Mouse (Mus musculus) embryonic facial prominence, embryonic 13.5 days (tissue): ENCODE data around the gene Lsp1. TPM values are rescaled to one million over a fixed set of nuclear protein-coding genes. Genes with fewer than 3 reads are reported as not detected.
A peak's percentile ranks its signal among the peaks of the same experiment; 100 is the strongest.

Experiments
- ATAC-seq: fragments of 200-750 bp; cut with Nextera tagmentation; 2 replicates; pipeline ENCODE4 v1.8.0; 2017; ENCODE audit warnings: low read depth; ENCODE audit not compliant: insufficient number of reproducible peaks, insufficient read depth, low FRiP score, low TSS enrichment
- H3K27ac ChIP-seq: fragments of 300-500 bp; sonication (generic); 2 replicates; pipeline ENCODE4 v1.5.1; 2015; ENCODE audit warnings: moderate library complexity, mild to moderate bottlenecking, inconsistent platforms
- H3K27me3 ChIP-seq: fragments of 300-500 bp; sonication (generic); 2 replicates; pipeline ENCODE4 v1.6.1; 2015; ENCODE audit warnings: mild to moderate bottlenecking, inconsistent platforms
- H3K36me3 ChIP-seq: fragments of 300-500 bp; sonication (generic); 2 replicates; pipeline ENCODE4 v1.6.1; 2015; ENCODE audit warnings: mild to moderate bottlenecking, inconsistent platforms
- H3K4me1 ChIP-seq: fragments of 300-500 bp; sonication (generic); 2 replicates; pipeline ENCODE4 v1.6.1; 2015; ENCODE audit warnings: inconsistent platforms
- H3K4me2 ChIP-seq: fragments of 300-500 bp; sonication (generic); 2 replicates; pipeline ENCODE4 v1.6.1; 2015; ENCODE audit warnings: moderate library complexity, mild to moderate bottlenecking, inconsistent platforms
- H3K4me3 ChIP-seq: fragments of 300-500 bp; sonication (generic); 2 replicates; pipeline ENCODE4 v1.5.1; 2015; ENCODE audit warnings: mild to moderate bottlenecking, inconsistent platforms
- H3K9ac ChIP-seq: fragments of 300-500 bp; sonication (generic); 2 replicates; pipeline ENCODE4 v1.6.1; 2015; ENCODE audit warnings: mild to moderate bottlenecking, inconsistent platforms
- H3K9me3 ChIP-seq: fragments of 300-500 bp; sonication (generic); 2 replicates; pipeline ENCODE4 v1.6.1; 2016; ENCODE audit warnings: inconsistent platforms
- WGBS: fragments of 180-500 bp; shearing (Covaris S2); methylation state at CpG from one replicate; pipeline ENCODE4 v1.1.7; 2015; ENCODE audit warnings: mixed read lengths; 5-methylcytosine and 5-hydroxymethylcytosine counted together
- polyA plus RNA-seq: library from polyadenylated mRNA; unstranded; fragments of >200 nt; fragmentation: Nextera tagmentation; extraction: Ambion mirVana; gene quantifications from 2 replicates; pipeline ENCODE4 v1.2.1, GENCODE M21; 2015

Gene Lsp1
- polyA plus RNA-seq, 1 experiment from 2014 or later = 28.5 TPM

GRCm38 (mm10) chr7:142462594-142463078 lies 2.0 kb downstream of the Lsp1 start:
- WGBS = 69% methylated on average over 4 of the region's 4 CpGs
- Histone ChIP-seq H3K36me3 (no peaks in the 10 kb centered on the region), H3K9me3 (no peaks in the 10 kb centered on the region), H3K4me2 (no peak overlapping the region), H3K27ac (no peak overlapping the region; the same call in 1 of the 2 replicates), H3K9ac (no peak overlapping the region), H3K27me3 (no peaks in the 10 kb centered on the region), H3K4me1 (peaks cover 27% of the 10 kb centered on the region), H3K4me3 (no peak overlapping the region)
- no peak for ATAC-seq

GRCm38 (mm10) chr7:142470171-142470691 lies 9.6 kb downstream of the Lsp1 start:
- Histone ChIP-seq H3K9me3 (no peaks in the 10 kb centered on the region), H3K36me3 (no peaks in the 10 kb centered on the region), H3K4me3 (no peak overlapping the region), H3K27ac (peak overlapping the region; percentile 84), H3K4me1 (peaks cover 58% of the 10 kb centered on the region), H3K4me2 (no peak overlapping the region), H3K27me3 (no peaks in the 10 kb centered on the region), H3K9ac (no peak overlapping the region)
- WGBS = 78% methylated on average over 7 of the region's 7 CpGs
- no peak for ATAC-seq

DNA sequence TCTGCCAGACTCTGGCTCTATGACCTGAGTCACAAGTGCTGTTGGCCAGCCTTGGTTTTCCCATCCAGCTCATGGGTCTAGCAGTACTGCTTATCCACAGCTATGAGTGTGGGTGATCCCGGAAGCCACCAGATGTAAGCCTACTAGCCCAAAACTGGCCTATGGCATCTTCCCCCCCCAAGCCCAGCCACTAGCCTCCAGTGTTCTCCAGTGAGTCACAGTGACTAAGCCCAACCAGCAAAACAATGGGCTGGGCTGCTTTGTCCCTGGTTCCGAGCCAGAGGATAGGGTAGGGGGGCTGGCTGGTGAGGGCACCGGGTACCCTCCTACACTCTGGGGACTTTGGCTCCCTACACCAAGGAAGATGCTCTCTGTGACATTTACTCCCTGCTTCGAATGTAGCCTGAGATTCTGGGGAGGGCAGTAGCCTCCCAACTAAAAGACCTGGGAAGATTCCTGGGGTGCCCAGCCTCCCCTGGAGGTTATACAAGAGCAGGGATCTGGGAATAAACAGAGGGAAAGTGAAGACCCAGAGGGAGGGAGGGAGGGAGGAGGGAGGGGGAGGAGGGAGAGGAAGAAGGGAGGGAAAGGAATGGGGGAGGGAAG lies 10.3 kb downstream of the Lsp1 start:
- peak overlapping the region; percentile 61; the same call in 1 of the 2 replicates for H3K9ac ChIP-seq
- no peak overlapping the region for H3K4me3 ChIP-seq
- H3K27ac ChIP-seq = peak overlapping the region; percentile 84
- no peaks in the 10 kb centered on the region for H3K27me3 ChIP-seq
- peak; percentile 72; the same call in 1 of the 2 replicates for ATAC-seq
- WGBS = 23% methylated on average over 4 of the region's 4 CpGs
- no peaks in the 10 kb centered on the region for H3K9me3 ChIP-seq
- no peaks in the 10 kb centered on the region for H3K36me3 ChIP-seq
- peaks cover 58% of the 10 kb centered on the region for H3K4me1 ChIP-seq
- no peak overlapping the region; the same call in 1 of the 2 replicates for H3K4me2 ChIP-seq

DNA sequence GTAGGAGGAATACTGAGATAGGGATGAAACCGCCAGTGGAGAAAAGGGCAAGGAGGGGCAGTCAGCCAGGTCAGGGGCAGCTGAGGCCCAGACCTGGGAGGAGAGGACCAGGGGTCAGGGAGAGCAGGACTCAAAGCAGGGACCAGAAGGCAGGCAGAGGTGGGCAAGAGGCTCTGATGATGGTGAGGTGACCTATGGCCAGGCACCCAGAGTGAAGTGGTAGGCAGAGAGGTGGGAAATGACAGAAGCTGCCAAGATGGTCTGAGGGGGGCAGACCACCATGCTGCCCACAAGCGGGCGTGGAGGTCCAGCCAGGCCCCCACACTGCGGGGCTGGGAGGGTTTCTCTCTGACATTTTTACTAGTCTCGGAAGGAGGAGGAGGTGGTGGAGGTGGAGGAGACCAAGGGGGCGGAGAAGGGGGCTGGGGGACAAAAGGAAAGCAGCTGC lies 10.8 kb downstream of the Lsp1 start:
- H3K36me3 ChIP-seq = no peaks in the 10 kb centered on the region
- H3K4me3 ChIP-seq = no peak overlapping the region
- H3K4me1 ChIP-seq = peaks cover 58% of the 10 kb centered on the region
- ATAC-seq = no peak
- peak overlapping the region; percentile 61 for H3K9ac ChIP-seq
- no peaks in the 10 kb centered on the region for H3K9me3 ChIP-seq
- 39% methylated on average over 6 of the region's 6 CpGs for WGBS
- peak overlapping the region; percentile 31 for H3K4me2 ChIP-seq
- H3K27ac ChIP-seq = peak overlapping the region; percentile 84
- H3K27me3 ChIP-seq = no peaks in the 10 kb centered on the region

DNA sequence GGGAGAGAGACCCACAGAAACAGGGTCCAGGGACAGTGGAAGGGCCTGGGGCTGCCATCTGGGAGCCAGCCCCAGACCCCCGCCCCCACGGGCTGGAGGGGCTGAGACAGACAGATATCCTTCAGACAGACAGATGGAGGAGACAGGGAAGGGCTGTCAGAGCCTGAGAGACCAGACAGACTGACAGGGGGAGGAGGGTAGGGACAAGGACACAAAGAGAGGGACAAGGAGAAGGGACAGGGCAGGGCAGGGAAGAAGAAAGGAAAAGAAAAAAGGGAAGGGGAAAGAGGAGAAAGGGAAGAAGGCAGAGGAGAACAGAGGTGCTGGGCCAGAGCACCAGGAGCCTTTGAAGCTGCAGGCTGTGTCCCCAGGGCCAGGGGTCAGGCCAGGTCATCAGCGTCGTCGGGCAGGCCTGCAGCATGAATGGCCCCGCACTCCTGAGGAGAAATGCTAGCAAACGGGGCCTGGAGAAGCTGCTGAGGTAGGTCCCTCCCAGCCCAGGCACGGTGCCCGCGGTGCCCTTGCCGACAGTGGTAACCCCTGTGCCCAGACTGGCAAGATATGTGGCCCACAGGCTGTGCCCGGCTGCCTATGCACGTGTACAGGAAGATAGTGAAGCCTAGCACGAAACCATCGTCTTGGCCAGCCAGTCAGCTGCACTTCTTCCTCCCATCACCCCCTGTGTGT lies 11.4 kb downstream of the Lsp1 start:
- Histone ChIP-seq H3K4me3 (no peak overlapping the region), H3K9ac (peak overlapping the region; percentile 61), H3K9me3 (no peaks in the 10 kb centered on the region), H3K27me3 (no peaks in the 10 kb centered on the region), H3K36me3 (no peaks in the 10 kb centered on the region; the same call in 1 of the 2 replicates), H3K4me2 (peak overlapping the region; percentile 31), H3K27ac (peak overlapping the region; percentile 84), H3K4me1 (peaks cover 58% of the 10 kb centered on the region)
- whole genome bisulfite sequencing = 42% methylated on average over 15 of the region's 15 CpGs
- no peak for ATAC-seq

- ATAC-seq = no peak
- H3K9ac ChIP-seq = 0 out of 2 replicates have a peak overlapping the region, but pooled peaks have one; percentile 6
- 96% methylated on average over 4 of the region's 4 CpGs for WGBS
Observed at GRCm38 (mm10) chr7:142472936-142473335, 12.3 kb downstream of the Lsp1 start.

GRCm38 (mm10) chr7:142473476-142473875 lies 12.9 kb downstream of the Lsp1 start:
- no peak overlapping the region for H3K9ac ChIP-seq
- H3K4me2 ChIP-seq = peak overlapping the region; percentile 31; the same call in 1 of the 2 replicates
- 81% methylated on average over 2 of the region's 2 CpGs for WGBS
- no peaks in the 10 kb centered on the region for H3K9me3 ChIP-seq
- no peak for ATAC-seq
- H3K27me3 ChIP-seq = no peaks in the 10 kb centered on the region
- H3K4me1 ChIP-seq = peaks cover 58% of the 10 kb centered on the region
- no peaks in the 10 kb centered on the region; the same call in 1 of the 2 replicates for H3K36me3 ChIP-seq
- H3K4me3 ChIP-seq = no peak overlapping the region
- H3K27ac ChIP-seq = peak overlapping the region; percentile 28; the same call in 1 of the 2 replicates

More at GRCm38 (mm10) chr7:142472936-142473335, 12.3 kb downstream of the Lsp1 start:
- H3K4me2 ChIP-seq = peak overlapping the region; percentile 31; the same call in 1 of the 2 replicates
- peaks cover 58% of the 10 kb centered on the region for H3K4me1 ChIP-seq
- H3K27ac ChIP-seq = peak overlapping the region; percentile 84; the same call in 1 of the 2 replicates
- no peaks in the 10 kb centered on the region; the same call in 1 of the 2 replicates for H3K36me3 ChIP-seq
- H3K9me3 ChIP-seq = no peaks in the 10 kb centered on the region
- H3K27me3 ChIP-seq = no peaks in the 10 kb centered on the region
- no peak overlapping the region for H3K4me3 ChIP-seq

DNA sequence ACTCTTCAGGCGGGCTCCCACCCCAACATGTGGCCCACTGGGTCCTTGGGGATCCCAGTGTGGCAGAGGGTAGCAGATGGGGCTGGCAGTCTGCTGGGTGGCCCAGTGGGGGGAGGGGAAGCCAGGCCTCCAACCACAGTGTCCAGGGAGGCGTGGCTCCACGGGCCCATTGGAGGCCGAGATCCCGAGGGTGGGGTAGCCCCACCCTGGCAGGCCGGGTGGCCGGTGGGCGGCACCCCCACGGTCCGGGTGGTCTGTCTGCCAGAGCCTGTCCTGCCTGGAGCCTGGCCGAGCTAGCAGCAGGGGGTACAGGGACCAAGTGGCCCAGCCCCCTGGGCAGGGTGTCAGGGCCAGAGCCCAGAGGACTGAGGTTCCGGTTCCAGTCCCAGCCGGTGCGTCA lies 14.2 kb downstream of the Lsp1 start:
- H3K4me3 ChIP-seq = no peak overlapping the region
- ATAC-seq = no peak
- H3K27ac ChIP-seq = no peak overlapping the region
- no peaks in the 10 kb centered on the region; the same call in 1 of the 2 replicates for H3K36me3 ChIP-seq
- H3K4me2 ChIP-seq = no peak overlapping the region
- H3K9ac ChIP-seq = peak overlapping the region; percentile 11; the same call in 1 of the 2 replicates
- WGBS = 89% methylated on average over 14 of the region's 14 CpGs
- H3K9me3 ChIP-seq = no peaks in the 10 kb centered on the region
- no peaks in the 10 kb centered on the region for H3K27me3 ChIP-seq
- H3K4me1 ChIP-seq = peaks cover 53% of the 10 kb centered on the region

GRCm38 (mm10) chr7:142475641-142476040 lies 15.0 kb downstream of the Lsp1 start:
- Histone ChIP-seq H3K9me3 (no peaks in the 10 kb centered on the region), H3K4me1 (peaks cover 52% of the 10 kb centered on the region), H3K27ac (peak overlapping the region; percentile 40; the same call in 1 of the 2 replicates), H3K27me3 (no peaks in the 10 kb centered on the region), H3K9ac (no peak overlapping the region), H3K4me2 (no peak overlapping the region), H3K4me3 (no peak overlapping the region), H3K36me3 (no peaks in the 10 kb centered on the region; the same call in 1 of the 2 replicates)
- WGBS = 68% methylated on average over 7 of the region's 7 CpGs
- no peak for ATAC-seq

GRCm38 (mm10) chr7:142476271-142476670 lies 15.7 kb downstream of the Lsp1 start:
- H3K9ac ChIP-seq = no peak overlapping the region
- H3K36me3 ChIP-seq = no peaks in the 10 kb centered on the region; the same call in 1 of the 2 replicates
- no peaks in the 10 kb centered on the region for H3K27me3 ChIP-seq
- WGBS = 79% methylated on average over 5 of the region's 5 CpGs
- H3K4me3 ChIP-seq = no peak overlapping the region
- H3K4me1 ChIP-seq = peaks cover 52% of the 10 kb centered on the region
- peak overlapping the region; percentile 40; the same call in 1 of the 2 replicates for H3K27ac ChIP-seq
- no peak for ATAC-seq
- H3K4me2 ChIP-seq = no peak overlapping the region
- no peaks in the 10 kb centered on the region for H3K9me3 ChIP-seq

- ATAC-seq = no peak
- Histone ChIP-seq H3K4me2 (no peak overlapping the region), H3K36me3 (no peaks in the 10 kb centered on the region; the same call in 1 of the 2 replicates), H3K4me1 (peaks cover 52% of the 10 kb centered on the region), H3K27ac (peak overlapping the region; percentile 40; the same call in 1 of the 2 replicates), H3K27me3 (no peaks in the 10 kb centered on the region), H3K4me3 (no peak overlapping the region), H3K9ac (no peak overlapping the region), H3K9me3 (no peaks in the 10 kb centered on the region)
- 89% methylated on average over 13 of the region's 13 CpGs for WGBS
Observed at GRCm38 (mm10) chr7:142476795-142477452, 16.3 kb downstream of the Lsp1 start.
